Mouse (Mus musculus) heart, postnatal 36 days (tissue): ENCODE measurements at regions not wholly inside any gene's neighbourhood (a gene's known extent, or its start where the extent isn't known, plus 50 kb on each side); places are given as distances from the start of the nearest gene placed in this dataset.
A peak's percentile ranks its signal among the peaks of the same experiment; 100 is the strongest.
"Not testable (repeated sequence)": the region's sequence is repeated elsewhere in the genome, so short reads cannot be mapped to it uniquely, and the experiment has no call there.

Experiments
- DNase-seq, 2 experiments: peaks; one replicate each; pipeline ENCODE4 v3.0.0; 2021 to 2022
- intact Hi-C: fragments of 180-260 bp; cut with DNase I; formaldehyde crosslinking; loops from one replicate; pipeline ENCODE4 v1.15.1; 2025

- DNase-seq, intact Hi-C loops: not testable (repeated sequence)
Observed at GRCm38 (mm10) chr12:77526581-77526980, 288.7 kb downstream of the Fut8 start.

GRCm38 (mm10) chr12:77527499-77527898 lies 289.6 kb downstream of the Fut8 start:
- intact Hi-C loops = no loop called here
- no peak for DNase-seq

DNA sequence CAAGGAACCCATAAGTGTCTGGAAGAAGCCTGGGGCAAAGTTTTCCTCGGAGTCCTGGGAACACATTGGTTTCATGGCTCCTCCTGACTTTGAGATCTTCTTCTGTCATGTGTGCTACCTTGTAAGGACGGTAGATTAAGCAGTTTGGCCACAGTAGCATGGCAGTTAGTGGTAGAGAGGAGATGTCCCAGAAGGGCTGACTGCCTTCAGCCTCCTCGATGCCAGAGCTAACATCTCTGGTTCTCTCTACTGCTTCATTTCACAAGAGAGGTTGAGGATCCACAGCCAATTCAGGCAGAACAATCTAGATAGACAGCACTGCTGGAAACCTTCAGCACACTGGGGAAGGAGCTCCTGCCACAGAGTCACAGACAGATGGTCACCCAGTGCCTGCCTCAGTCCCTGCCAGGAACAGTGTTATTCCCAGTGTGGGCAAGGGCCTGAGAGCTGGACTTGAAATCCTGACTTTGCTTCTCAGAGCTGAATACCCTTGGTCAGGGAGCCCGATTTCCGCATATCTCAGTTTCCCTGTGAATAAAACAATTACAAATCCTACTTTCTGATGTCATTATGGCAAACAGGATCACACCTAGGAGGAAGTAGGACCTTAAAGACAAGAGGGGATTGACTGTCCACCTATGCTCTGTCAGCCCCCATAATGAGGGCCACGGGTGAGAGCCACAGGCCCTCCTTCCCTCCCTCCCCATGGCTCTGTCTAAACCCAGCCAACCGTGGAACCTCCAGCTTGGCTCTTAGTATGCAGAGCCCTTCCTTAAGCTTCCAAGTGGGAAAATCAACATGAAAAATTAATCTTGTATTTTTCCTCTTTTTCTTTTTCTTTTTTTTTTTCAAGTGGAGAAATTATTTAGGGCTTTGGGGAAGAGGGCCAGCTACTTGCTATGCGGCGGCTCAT lies 290.3 kb downstream of the Fut8 start:
- intact Hi-C loops = no loop called here
- DNase-seq = no peak

DNA sequence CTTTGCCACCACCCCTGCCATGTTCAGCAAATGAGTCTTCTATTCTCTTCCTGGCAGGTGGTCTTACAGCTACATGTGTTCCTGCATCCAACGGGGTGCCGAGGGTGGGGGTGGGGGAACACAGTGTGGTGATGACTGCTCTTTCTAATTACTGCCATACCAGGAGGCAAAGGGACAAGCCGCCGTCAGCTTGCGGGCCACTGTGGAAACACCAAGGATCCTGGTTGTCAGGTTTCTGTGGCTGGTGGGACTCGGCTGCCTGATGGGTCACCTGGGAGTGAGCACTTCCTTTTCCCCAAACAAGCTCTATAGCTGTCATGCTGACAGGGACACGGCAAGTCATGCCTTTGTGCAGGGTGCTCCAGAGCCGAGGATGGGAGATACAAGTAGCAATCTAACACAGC lies 290.9 kb downstream of the Fut8 start:
- no peak for DNase-seq
- intact Hi-C loops = no loop called here

- no peak for DNase-seq
- intact Hi-C loops = no loop called here
Observed at GRCm38 (mm10) chr12:77529414-77529813, 291.5 kb downstream of the Fut8 start.

- DNase-seq = no peak
- intact Hi-C loops = loop anchor here (5.0 kb wide), 1 partner anchor 288 kb away; no protein-coding TSS in a partner anchor
Observed at GRCm38 (mm10) chr12:77529955-77530354, 292.0 kb downstream of the Fut8 start.

- intact Hi-C loops = loop anchor here (5.0 kb wide), 1 partner anchor 289 kb away; no protein-coding TSS in a partner anchor
- DNase-seq = peak; percentile 49 to 59
Observed at GRCm38 (mm10) chr12:77531294-77531693, 293.4 kb downstream of the Fut8 start.

- no peak for DNase-seq
- intact Hi-C loops = loop anchor here (5.0 kb wide), 1 partner anchor 290 kb away; no protein-coding TSS in a partner anchor
Observed at GRCm38 (mm10) chr12:77532547-77532946, 294.6 kb downstream of the Fut8 start.

DNA sequence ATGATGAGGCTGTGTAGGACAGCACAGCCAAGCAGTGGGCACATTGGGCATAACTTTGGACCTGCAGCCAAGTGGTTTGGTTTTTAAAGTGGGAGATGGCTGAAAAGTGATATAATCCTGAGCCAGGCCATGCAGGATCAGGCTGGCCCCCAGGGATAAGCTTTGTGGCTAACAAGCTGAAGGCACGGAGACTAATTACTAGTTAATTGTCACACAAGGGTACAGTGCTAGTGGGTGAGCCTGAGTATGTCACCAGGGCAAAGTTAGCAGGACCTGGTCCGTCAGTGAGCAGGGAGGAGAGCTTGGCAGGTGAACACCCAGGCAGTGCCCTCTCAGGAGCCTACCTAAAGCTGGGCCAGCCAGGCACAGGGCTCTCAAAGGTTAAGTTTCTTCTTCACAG lies 295.7 kb downstream of the Fut8 start:
- intact Hi-C loops = loop anchor here (5.0 kb wide), 1 partner anchor 291 kb away; no protein-coding TSS in a partner anchor
- no peak for DNase-seq

DNA sequence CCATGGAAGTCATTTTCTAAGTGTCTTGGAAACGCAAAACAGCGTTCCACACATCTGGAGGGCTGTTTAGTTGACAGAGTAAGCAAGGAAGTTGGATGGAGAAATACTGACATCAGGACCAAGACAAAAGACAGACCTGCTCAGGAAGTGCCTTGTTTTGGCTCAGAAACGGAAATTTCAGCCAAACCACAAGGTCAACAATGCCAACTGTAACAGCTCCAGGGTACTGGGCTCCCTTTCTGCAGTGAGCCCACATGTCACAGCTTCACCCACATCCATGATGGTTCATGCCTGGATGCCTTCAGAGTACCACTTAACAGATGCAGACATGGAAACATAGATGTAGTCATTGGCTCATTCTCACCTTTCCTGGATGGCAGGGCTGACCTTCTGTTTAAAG lies 296.2 kb downstream of the Fut8 start:
- intact Hi-C loops = loop anchor here (5.0 kb wide), 1 partner anchor 292 kb away; no protein-coding TSS in a partner anchor
- no peak for DNase-seq

GRCm38 (mm10) chr12:77535147-77535546 lies 297.2 kb downstream of the Fut8 start:
- no peak for DNase-seq
- intact Hi-C loops = no loop called here

GRCm38 (mm10) chr12:77537139-77537848 lies 299.4 kb downstream of the Fut8 start:
- no peak for DNase-seq
- intact Hi-C loops = no loop called here

- intact Hi-C loops = no loop called here
- no peak for DNase-seq
Observed at GRCm38 (mm10) chr12:77539661-77540431, 301.9 kb downstream of the Fut8 start.

GRCm38 (mm10) chr12:77541051-77541765 lies 303.3 kb downstream of the Fut8 start:
- intact Hi-C loops = no loop called here
- DNase-seq = no peak

DNA sequence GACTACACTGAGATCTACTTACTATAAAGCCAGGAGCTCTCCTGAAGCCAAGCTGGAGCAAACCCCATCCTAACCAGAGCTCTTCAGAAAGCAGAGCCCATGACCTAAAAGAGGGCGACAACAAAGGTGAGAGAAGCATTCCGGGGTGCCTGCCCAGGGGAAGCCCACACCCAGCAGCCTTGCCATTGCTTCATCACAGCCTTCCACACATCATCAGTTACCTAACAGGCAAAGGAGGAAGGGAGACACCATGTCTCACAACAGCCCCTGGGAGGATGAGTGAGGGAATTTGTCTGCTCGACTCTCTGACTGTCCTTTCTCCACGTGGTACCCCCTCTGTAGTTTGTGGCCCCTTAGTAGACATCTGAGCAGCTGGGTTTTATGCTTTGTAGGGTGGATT lies 303.9 kb downstream of the Fut8 start:
- DNase-seq = no peak
- intact Hi-C loops = no loop called here

DNA sequence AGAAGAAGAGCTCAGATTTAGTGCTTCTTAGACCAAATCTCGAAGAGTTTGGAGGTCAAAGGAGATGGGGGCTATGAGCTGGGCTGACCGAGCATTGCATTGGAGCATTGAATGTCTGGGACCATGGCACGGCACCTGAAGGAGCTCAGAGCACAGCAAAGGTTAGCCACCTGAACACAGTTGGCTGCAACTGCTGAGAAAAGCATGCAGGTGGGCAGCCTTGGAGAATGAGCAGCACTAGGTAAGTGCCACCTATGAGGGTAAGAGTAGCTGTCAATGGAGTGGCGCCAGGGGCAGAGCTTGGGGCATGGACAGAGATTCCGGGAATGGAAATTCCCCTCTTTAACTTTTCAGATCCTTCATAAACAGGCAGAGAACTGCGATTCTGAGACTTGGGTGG lies 305.7 kb downstream of the Fut8 start:
- intact Hi-C loops = no loop called here
- no peak for DNase-seq

GRCm38 (mm10) chr12:77546165-77546564 lies 308.2 kb downstream of the Fut8 start:
- intact Hi-C loops = no loop called here
- no peak for DNase-seq

DNA sequence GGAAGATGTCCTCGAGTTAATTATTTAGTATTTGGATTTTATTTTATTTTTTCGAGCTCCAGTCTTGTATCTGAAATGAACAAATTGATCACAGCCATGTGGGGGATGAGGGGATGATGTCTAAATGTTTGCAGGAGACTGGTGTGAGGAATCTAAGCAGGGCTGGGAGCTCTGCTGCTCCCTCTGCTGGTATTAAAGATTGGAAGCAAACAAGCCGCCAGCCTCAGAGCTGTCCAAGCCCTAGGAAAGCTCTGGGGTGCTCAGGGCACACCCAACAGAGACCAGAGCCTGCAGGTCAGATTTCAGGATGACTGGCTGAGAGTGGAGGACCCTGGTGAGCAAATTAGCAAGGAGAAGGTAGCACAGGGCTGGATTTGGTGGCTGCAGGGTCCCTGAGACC lies 330.4 kb downstream of the Fut8 start:
- intact Hi-C loops = loop anchor here (1.0 to 10.0 kb wide), 5 partner anchors 99 to 733 kb away; no protein-coding TSS in a partner anchor
- peak; percentile 35 to 38 for DNase-seq

- intact Hi-C loops = no loop called here
- no peak for DNase-seq
Observed at GRCm38 (mm10) chr12:77570501-77570900, 332.6 kb downstream of the Fut8 start.

DNA sequence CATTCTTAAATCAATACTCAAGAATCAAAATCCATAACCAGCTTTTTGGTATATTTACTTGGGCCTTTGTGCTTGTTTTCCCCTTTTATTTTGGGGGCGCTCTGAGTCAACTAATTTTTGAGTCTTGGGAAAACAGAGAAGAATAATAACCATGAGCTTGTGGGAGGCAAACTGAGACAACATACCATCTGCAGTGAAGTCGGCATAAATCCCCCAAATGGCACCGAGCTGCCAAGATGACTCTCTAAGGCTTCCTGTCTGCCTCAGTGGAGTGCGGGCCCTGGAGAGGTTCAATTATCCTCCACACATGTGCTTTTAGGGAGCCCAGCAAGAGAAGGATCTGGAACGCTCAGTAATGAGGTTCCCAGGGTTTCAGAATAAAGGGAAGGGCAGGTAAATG lies 333.1 kb downstream of the Fut8 start:
- DNase-seq = no peak
- intact Hi-C loops = no loop called here
